In genomic region chr2:52211358-52211899, GRCm38 (mm10) we compare ENCODE assay signal across 8 mouse cellular contexts.
A peak's percentile ranks its signal among the peaks of the same experiment; 100 is the strongest.
DNase-seq lines count a peak whose midpoint lies in the region; ATAC-seq lines count a peak whose summit lies in the region.
"Had no signal": no experiment of that assay in that cellular context is flagged by ENCODE, and none has a peak within 500 bp of the region (broad histone marks: within the 10 kb centered on the region; RNA-seq: fewer than 3 reads in every experiment).

No protein-coding gene starts in this region.

- DNase-seq in hindbrain, embryonic 10.5 days (ENCODE audit: low spot score): peak; percentile 5
- peak; percentile 24 for DNase-seq in retina, embryonic 14.5 days (ENCODE audit: low spot score)
- DNase-seq in retina, postnatal 1 day: no peak
- peak; percentile 39 for DNase-seq in embryo, embryonic 11 days
- no peak for DNase-seq in frontal cortex, adult 2 months (ENCODE audit: extremely low spot score in 1 of 2, low spot score in 1 of 2)
- DNase-seq in frontal cortex, postnatal 10 days (ENCODE audit: low spot score in 2 of 2): no peak

- H3K9ac ChIP-seq in hindbrain, embryonic 13.5 days: no peak overlapping the region
- H3K9ac ChIP-seq: limb, embryonic 15.5 days had no signal

- 0 out of 2 replicates have a peak, but pooled peaks cover 3% of the 10 kb centered on the region for H3K4me1 ChIP-seq in hindbrain, embryonic 10.5 days (replicated peaks)
- 0 out of 2 replicates have a peak, but pooled peaks cover 5% of the 10 kb centered on the region for H3K4me1 ChIP-seq in hindbrain, embryonic 13.5 days (replicated peaks)
- H3K4me1 ChIP-seq: limb, embryonic 15.5 days had no signal

- no peak overlapping the region for H3K4me2 ChIP-seq in hindbrain, embryonic 13.5 days
- H3K4me2 ChIP-seq: limb, embryonic 15.5 days had no signal

- ATAC-seq in hindbrain, embryonic 13.5 days (ENCODE audit: low FRiP score): no peak

- WGBS in hindbrain, embryonic 10.5 days: 62% methylated on average over 5 of the region's 5 CpGs
- 63% methylated on average over 5 of the region's 5 CpGs for WGBS in hindbrain, embryonic 13.5 days

- H3K27me3 ChIP-seq in hindbrain, embryonic 10.5 days (ENCODE audit: insufficient read depth, poor library complexity, severe bottlenecking): no peaks in the 10 kb centered on the region
- H3K27me3 ChIP-seq in hindbrain, embryonic 13.5 days: no peaks in the 10 kb centered on the region
- H3K27me3 ChIP-seq: limb, embryonic 15.5 days had no signal

- H3K27ac ChIP-seq in hindbrain, embryonic 10.5 days: no peak overlapping the region
- H3K27ac ChIP-seq in hindbrain, embryonic 13.5 days: no peak overlapping the region
- H3K27ac ChIP-seq: limb, embryonic 15.5 days had no signal

- H3K9me3 ChIP-seq in hindbrain, embryonic 10.5 days: no peaks in the 10 kb centered on the region
- H3K9me3 ChIP-seq in hindbrain, embryonic 13.5 days: no peaks in the 10 kb centered on the region
- H3K9me3 ChIP-seq: limb, embryonic 15.5 days had no signal

- no peaks in the 10 kb centered on the region for H3K36me3 ChIP-seq in hindbrain, embryonic 10.5 days
- no peaks in the 10 kb centered on the region for H3K36me3 ChIP-seq in hindbrain, embryonic 13.5 days
- H3K36me3 ChIP-seq: limb, embryonic 15.5 days had no signal

- H3K4me3 ChIP-seq in hindbrain, embryonic 10.5 days: no peak overlapping the region
- no peak overlapping the region for H3K4me3 ChIP-seq in hindbrain, embryonic 13.5 days
- H3K4me3 ChIP-seq: limb, embryonic 15.5 days had no signal

Comparison
In these comparisons a context has a peak if more than half of its experiments do, and no peak if none do; other contexts are left out.
1. DNase-seq: peak in hindbrain, embryonic 10.5 days (single experiment), retina, embryonic 14.5 days (single experiment) and embryo, embryonic 11 days (single experiment); none in retina, postnatal 1 day (single experiment), frontal cortex, adult 2 months (0 of 2) and frontal cortex, postnatal 10 days (0 of 2).